27 mouse cellular contexts compared by ENCODE assay signal in genomic region chr1:47486087-47486486, GRCm38 (mm10).
A peak's percentile ranks its signal among the peaks of the same experiment; 100 is the strongest.
DNase-seq lines count a peak whose midpoint lies in the region; ATAC-seq and TF ChIP-seq lines count a peak whose summit lies in the region.
"Had no signal": no experiment of that assay in that cellular context is flagged by ENCODE, and none has a peak within 500 bp of the region (broad histone marks: within the 10 kb centered on the region; RNA-seq: fewer than 3 reads in every experiment).

No protein-coding gene starts in this region.

- TF ChIP-seq CTCF in lung, embryonic 14.5 days (IDR thresholded peaks at IDR 0.05; ENCODE audit: low read depth) = no peak
- TF ChIP-seq CTCF in lung, postnatal 0 days (IDR thresholded peaks at IDR 0.05) = no peak

- no peak overlapping the region for H3K4me3 ChIP-seq in embryonic facial prominence, embryonic 14.5 days (ENCODE audit: low read depth, low read length)
- no peak overlapping the region for H3K4me3 ChIP-seq in embryonic facial prominence, embryonic 10.5 days
- no peak overlapping the region for H3K4me3 ChIP-seq in lung, embryonic 14.5 days (ENCODE audit: low read depth, low read length)
- no peak overlapping the region for H3K4me3 ChIP-seq in lung, postnatal 0 days (ENCODE audit: low read depth, low read length)
- H3K4me3 ChIP-seq: embryonic facial prominence, embryonic 12.5 days; erythroblast, embryonic 14.5 days; forebrain, embryonic 12.5 days; forebrain, embryonic 15.5 days; heart, adult 2 months; heart, embryonic 10.5 days; heart, embryonic 13.5 days had no signal

- no peak for TF ChIP-seq EP300 in lung, postnatal 0 days (IDR thresholded peaks at IDR 0.05)

- intact Hi-C loops in left cerebral cortex, postnatal 36 days (cut with DNase I) = no loop called here

- H3K36me3 ChIP-seq in embryonic facial prominence, embryonic 14.5 days (ENCODE audit: control insufficient read depth, insufficient read depth, low read length) = no peaks in the 10 kb centered on the region
- H3K36me3 ChIP-seq in embryonic facial prominence, embryonic 10.5 days (replicated peaks) = no peaks in the 10 kb centered on the region
- H3K36me3 ChIP-seq in lung, embryonic 14.5 days (ENCODE audit: insufficient read depth) = no peaks in the 10 kb centered on the region
- H3K36me3 ChIP-seq in lung, postnatal 0 days (ENCODE audit: insufficient read depth, low read length) = no peaks in the 10 kb centered on the region
- H3K36me3 ChIP-seq: embryonic facial prominence, embryonic 12.5 days; forebrain, embryonic 12.5 days; forebrain, embryonic 15.5 days; heart, embryonic 10.5 days; heart, embryonic 13.5 days had no signal

- no peak overlapping the region for H3K4me2 ChIP-seq in embryonic facial prominence, embryonic 14.5 days (ENCODE audit: low read depth, low read length)
- H3K4me2 ChIP-seq in lung, embryonic 14.5 days = no peak overlapping the region
- no peak overlapping the region for H3K4me2 ChIP-seq in lung, postnatal 0 days (replicated peaks; ENCODE audit: low read depth, low read length)
- H3K4me2 ChIP-seq: embryonic facial prominence, embryonic 12.5 days; forebrain, embryonic 12.5 days; forebrain, embryonic 15.5 days; heart, embryonic 13.5 days; hindbrain, embryonic 14.5 days had no signal

- no peaks in the 10 kb centered on the region for H3K4me1 ChIP-seq in embryonic facial prominence, embryonic 14.5 days (ENCODE audit: control insufficient read depth, insufficient read depth, low read length)
- H3K4me1 ChIP-seq in embryonic facial prominence, embryonic 10.5 days = peaks cover 7% of the 10 kb centered on the region
- no peaks in the 10 kb centered on the region for H3K4me1 ChIP-seq in lung, embryonic 14.5 days (ENCODE audit: insufficient read depth)
- H3K4me1 ChIP-seq in lung, postnatal 0 days (ENCODE audit: insufficient read depth, low read depth, low read length) = no peaks in the 10 kb centered on the region
- H3K4me1 ChIP-seq: forebrain, embryonic 12.5 days; forebrain, embryonic 15.5 days had no signal

- ATAC-seq in embryonic facial prominence, embryonic 14.5 days (ENCODE audit: low read depth) = no peak
- no peak for ATAC-seq in lung, embryonic 14.5 days (ENCODE audit: insufficient read depth)
- no peak for ATAC-seq in lung, postnatal 0 days
- ATAC-seq: activated CD4-positive, CD25-positive, alpha-beta regulatory T cell, adult 4 months; forebrain, embryonic 15.5 days; hindbrain, postnatal 0 days had no signal

- no peak overlapping the region for H3K9ac ChIP-seq in embryonic facial prominence, embryonic 14.5 days (ENCODE audit: low read depth, low read length)
- H3K9ac ChIP-seq in lung, embryonic 14.5 days = no peak overlapping the region
- no peak overlapping the region for H3K9ac ChIP-seq in lung, postnatal 0 days (replicated peaks; ENCODE audit: low read depth)
- H3K9ac ChIP-seq: embryonic facial prominence, embryonic 12.5 days; forebrain, embryonic 12.5 days; forebrain, embryonic 15.5 days; heart, embryonic 13.5 days; hindbrain, embryonic 14.5 days had no signal

- no peaks in the 10 kb centered on the region for H3K27me3 ChIP-seq in embryonic facial prominence, embryonic 14.5 days (replicated peaks; ENCODE audit: control insufficient read depth, insufficient read depth, low read length)
- no peaks in the 10 kb centered on the region for H3K27me3 ChIP-seq in embryonic facial prominence, embryonic 10.5 days (replicated peaks; ENCODE audit: low read depth, poor library complexity, severe bottlenecking)
- no peaks in the 10 kb centered on the region for H3K27me3 ChIP-seq in lung, embryonic 14.5 days (ENCODE audit: insufficient read depth, low read length)
- no peaks in the 10 kb centered on the region for H3K27me3 ChIP-seq in lung, postnatal 0 days (replicated peaks; ENCODE audit: insufficient read depth, low read length)
- H3K27me3 ChIP-seq: embryonic facial prominence, embryonic 12.5 days; forebrain, embryonic 12.5 days; forebrain, embryonic 15.5 days; heart, embryonic 13.5 days had no signal

- peak; percentile 6 for DNase-seq in embryonic facial prominence, embryonic 14.5 days (ENCODE audit: low spot score)
- no peak for DNase-seq in embryonic facial prominence, embryonic 10.5 days (ENCODE audit: low spot score)
- peak; percentile 16 for DNase-seq in left cerebral cortex, adult 11 months (ENCODE audit: low spot score)
- no peak for DNase-seq in left cerebral cortex, postnatal 36 days (ENCODE audit: low spot score in 2 of 2)
- DNase-seq in lung, embryonic 14.5 days = peak; percentile 54
- DNase-seq in lung, postnatal 0 days (ENCODE audit: low spot score) = no peak
- peak; percentile 72 for DNase-seq in brain, adult 2 months (ENCODE audit: low read depth, low spot score)
- DNase-seq in layer of hippocampus, adult 18-20 months (ENCODE audit: low spot score in 2 of 2) = no peak
- DNase-seq: adrenal gland, adult 8-10 months; adrenal gland, postnatal 25 days; cerebellum, adult 18-20 months; cerebellum, adult 9-10 months; cerebellum, postnatal 14 days; gastrocnemius, postnatal 10 days; gastrocnemius, postnatal 36 days; heart, adult 2 months; heart, postnatal 14 days; heart, postnatal 4 days had no signal

- H3K9me3 ChIP-seq in embryonic facial prominence, embryonic 14.5 days (ENCODE audit: control insufficient read depth, low read length) = no peaks in the 10 kb centered on the region
- no peaks in the 10 kb centered on the region for H3K9me3 ChIP-seq in embryonic facial prominence, embryonic 10.5 days
- no peaks in the 10 kb centered on the region for H3K9me3 ChIP-seq in lung, embryonic 14.5 days (ENCODE audit: low read depth, low read length)
- no peaks in the 10 kb centered on the region for H3K9me3 ChIP-seq in lung, postnatal 0 days (ENCODE audit: low read length)
- H3K9me3 ChIP-seq: embryonic facial prominence, embryonic 12.5 days; forebrain, embryonic 12.5 days; forebrain, embryonic 15.5 days; heart, embryonic 10.5 days; heart, embryonic 13.5 days had no signal

- no peak overlapping the region for H3K27ac ChIP-seq in embryonic facial prominence, embryonic 14.5 days (replicated peaks; ENCODE audit: low read depth, low read length)
- H3K27ac ChIP-seq in embryonic facial prominence, embryonic 10.5 days (replicated peaks) = no peak overlapping the region
- no peak overlapping the region for H3K27ac ChIP-seq in lung, embryonic 14.5 days (ENCODE audit: low read depth)
- H3K27ac ChIP-seq in lung, postnatal 0 days (ENCODE audit: low read length) = no peak overlapping the region
- H3K27ac ChIP-seq: embryonic facial prominence, embryonic 12.5 days; forebrain, embryonic 12.5 days; forebrain, embryonic 15.5 days; heart, adult 2 months; heart, embryonic 10.5 days; heart, embryonic 13.5 days; hindbrain, embryonic 14.5 days; hindbrain, postnatal 0 days had no signal

Comparison
In these comparisons a context has a peak if more than half of its experiments do, and no peak if none do; other contexts are left out.
1. DNase-seq: peak in embryonic facial prominence, embryonic 14.5 days (single experiment), left cerebral cortex, adult 11 months (single experiment), lung, embryonic 14.5 days (single experiment) and brain, adult 2 months (single experiment); none in embryonic facial prominence, embryonic 10.5 days (single experiment), left cerebral cortex, postnatal 36 days (0 of 2), lung, postnatal 0 days (single experiment) and layer of hippocampus, adult 18-20 months (0 of 2).